Mouse (Mus musculus) liver, embryonic 14.5 days (tissue): ENCODE data around the gene Myo1g.

Experiments used
- CTCF ChIP-seq: IDR thresholded peaks from 2 replicates; pipeline ENCODE4 v1.5.1; 2016; ENCODE audit warnings: antibody characterized with exemption, low read depth, control low read depth
- EP300 ChIP-seq: IDR thresholded peaks from 2 replicates; pipeline ENCODE4 v1.6.1; 2016; ENCODE audit warnings: antibody characterized with exemption, low read depth

DNA sequence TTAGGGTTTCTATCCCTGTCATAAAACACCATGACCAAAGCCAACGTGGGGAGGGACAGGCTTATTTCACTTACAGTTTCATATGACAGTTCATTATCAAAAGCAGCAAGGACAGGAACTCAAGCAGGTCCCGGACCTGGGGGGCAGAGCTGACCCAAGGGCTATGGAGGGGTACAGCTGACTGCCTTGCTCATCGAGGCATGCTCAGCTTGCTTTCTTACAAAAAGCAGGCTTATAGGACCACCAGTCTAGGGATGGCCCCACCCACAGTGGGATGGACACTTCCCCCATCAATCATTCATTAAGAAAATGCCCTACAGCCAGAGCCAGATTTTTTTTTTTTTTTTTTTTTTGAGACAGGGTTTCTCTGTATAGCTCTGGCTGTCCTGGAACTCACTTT is 10.0 kb upstream of the Myo1g start:
- no peak for TF ChIP-seq EP300
- no peak for TF ChIP-seq CTCF
